Mouse (Mus musculus) midbrain, embryonic 16.5 days (tissue): ENCODE results near the gene 2900011O08Rik. TPM values are rescaled to one million over a fixed set of nuclear protein-coding genes. Genes with fewer than 3 reads are reported as not detected.
"Not testable (repeated sequence)": the region's sequence is repeated elsewhere in the genome, so short reads cannot be mapped to it uniquely, and the experiment has no call there.

Source experiments
- ATAC-seq: fragments of 200-750 bp; cut with Nextera tagmentation; 2 replicates; pipeline ENCODE4 v1.8.0; 2017; ENCODE audit warnings: moderate TSS enrichment
- H3K27ac ChIP-seq: fragments of 300-500 bp; sonication (generic); 2 replicates; pipeline ENCODE4 v1.5.1; 2014; ENCODE audit warnings: mild to moderate bottlenecking, low read length, mixed read lengths
- H3K27me3 ChIP-seq: fragments of 300-500 bp; sonication (generic); 2 replicates; pipeline ENCODE4 v1.6.1; 2014; ENCODE audit warnings: low read depth, low read length, mixed read lengths; ENCODE audit not compliant: control insufficient read depth, insufficient read depth
- H3K36me3 ChIP-seq: fragments of 300-500 bp; sonication (generic); 2 replicates; pipeline ENCODE4 v1.6.1; 2014; ENCODE audit warnings: mild to moderate bottlenecking, low read length, moderate library complexity, mixed read lengths; ENCODE audit not compliant: control insufficient read depth, insufficient read depth
- H3K4me1 ChIP-seq: fragments of 300-500 bp; sonication (generic); 2 replicates; pipeline ENCODE4 v1.6.1; 2014; ENCODE audit warnings: mild to moderate bottlenecking, low read length, mixed read lengths; ENCODE audit not compliant: control insufficient read depth, insufficient read depth
- H3K4me2 ChIP-seq: fragments of 300-500 bp; sonication (generic); 2 replicates; pipeline ENCODE4 v1.6.1; 2014; ENCODE audit warnings: mild to moderate bottlenecking, low read length, mixed read lengths
- H3K4me3 ChIP-seq: fragments of 300-500 bp; sonication (generic); 2 replicates; pipeline ENCODE4 v1.5.1; 2014; ENCODE audit warnings: low read depth, mild to moderate bottlenecking, low read length, moderate library complexity, mixed read lengths
- H3K9ac ChIP-seq: fragments of 300-500 bp; sonication (generic); 2 replicates; pipeline ENCODE4 v1.6.1; 2014; ENCODE audit warnings: low read depth, low read length, mixed read lengths
- H3K9me3 ChIP-seq: fragments of 300-500 bp; sonication (generic); replicated peaks from 2 replicates; pipeline ENCODE4 v1.6.1; 2014; ENCODE audit warnings: mild to moderate bottlenecking, low read length, mixed read lengths; ENCODE audit not compliant: control insufficient read depth, poor library complexity, severe bottlenecking
- WGBS: fragments of 180-500 bp; shearing (Covaris S2); extraction: QIAGEN DNeasy Blood & Tissue Kit; methylation state at CpG from one replicate; pipeline ENCODE4 v1.1.7; 2014; 5-methylcytosine and 5-hydroxymethylcytosine counted together
- polyA plus RNA-seq: library from polyadenylated mRNA; unstranded; fragments of >200 nt; fragmentation: Nextera tagmentation; extraction: Ambion mirVana; gene quantifications from 2 replicates; pipeline ENCODE4 v1.2.1, GENCODE M21; 2015

The 2900011O08Rik gene
- polyA plus RNA-seq, 1 experiment from 2014 or later = 216 TPM

GRCm38 (mm10) chr16:14068701-14069100 lies 82.3 kb downstream of the 2900011O08Rik start:
- not testable (repeated sequence) for H3K4me2 ChIP-seq, H3K4me3 ChIP-seq, H3K27me3 ChIP-seq, H3K9me3 ChIP-seq, H3K27ac ChIP-seq, H3K4me1 ChIP-seq, H3K9ac ChIP-seq, H3K36me3 ChIP-seq, ATAC-seq
- 83% methylated on average over 2 of the region's 2 CpGs for WGBS

DNA sequence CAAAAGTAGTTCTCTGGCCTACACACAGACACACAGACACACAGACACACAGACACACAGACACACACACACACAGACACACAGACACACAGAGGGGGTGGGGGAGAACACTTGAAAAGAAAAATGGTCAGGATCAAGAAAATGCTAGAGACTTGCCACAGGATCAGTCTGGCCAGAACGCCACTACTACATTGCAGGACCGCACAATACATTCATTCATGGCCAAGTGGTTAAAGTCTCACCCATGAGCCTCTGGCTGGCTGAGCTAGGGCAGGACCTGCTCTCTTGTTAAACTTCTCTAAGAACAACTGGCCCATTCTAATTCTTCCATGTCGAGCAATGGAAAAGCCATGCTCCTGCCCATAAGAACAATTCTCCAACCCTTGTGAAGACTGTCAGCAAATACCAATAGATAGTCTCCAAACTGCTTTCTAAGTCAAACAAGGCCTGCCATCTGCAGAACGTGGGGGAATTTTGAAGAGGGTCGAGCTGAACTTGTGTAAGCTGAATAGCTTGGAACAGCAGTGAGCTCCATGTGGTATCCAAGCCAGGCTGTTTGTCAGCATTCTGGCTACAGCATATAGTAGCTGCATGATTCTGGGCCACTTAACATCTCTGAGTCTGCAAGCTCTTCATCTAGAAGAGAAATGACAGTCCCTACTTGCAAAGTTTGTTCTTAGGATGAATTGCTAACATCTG lies 84.2 kb downstream of the 2900011O08Rik start:
- no peak for ATAC-seq
- WGBS = 76% methylated on average over 5 of the region's 5 CpGs
- peaks cover 3% of the 10 kb centered on the region; the same call in 1 of the 2 replicates for H3K36me3 ChIP-seq

DNA sequence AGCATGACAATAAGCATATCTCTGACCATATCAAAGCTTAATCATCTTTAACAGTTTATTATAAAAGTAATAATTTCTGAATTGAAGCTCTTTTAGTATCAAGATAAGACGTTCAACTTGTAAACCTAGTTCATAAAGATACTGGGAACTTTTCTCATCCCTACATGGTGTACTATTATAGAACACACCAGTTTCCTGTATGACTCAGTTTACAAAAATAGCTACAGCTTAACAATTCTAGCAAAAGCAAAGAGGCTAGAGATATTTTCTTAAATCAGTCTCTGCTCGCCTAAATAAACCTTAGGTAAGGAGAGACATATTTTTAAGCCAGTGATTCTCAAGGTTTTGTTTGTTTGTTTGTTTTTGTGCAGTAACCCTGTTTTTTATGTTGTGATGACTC lies 96.5 kb downstream of the 2900011O08Rik start:
- Histone ChIP-seq H3K4me2 (no peak overlapping the region), H3K9ac (no peak overlapping the region), H3K27ac (no peak overlapping the region), H3K4me1 (no peaks in the 10 kb centered on the region), H3K9me3 (no peaks in the 10 kb centered on the region), H3K4me3 (no peak overlapping the region), H3K27me3 (no peaks in the 10 kb centered on the region), H3K36me3 (no peaks in the 10 kb centered on the region)
- ATAC-seq = no peak
- 83% methylated on average over 2 of the region's 2 CpGs for WGBS

More for the DNA sequence above, 84.2 kb downstream of the 2900011O08Rik start:
- Histone ChIP-seq H3K4me2 (no peak overlapping the region), H3K27ac (no peak overlapping the region), H3K4me1 (no peaks in the 10 kb centered on the region), H3K4me3 (no peak overlapping the region), H3K9ac (no peak overlapping the region), H3K9me3 (no peaks in the 10 kb centered on the region), H3K27me3 (no peaks in the 10 kb centered on the region)

DNA sequence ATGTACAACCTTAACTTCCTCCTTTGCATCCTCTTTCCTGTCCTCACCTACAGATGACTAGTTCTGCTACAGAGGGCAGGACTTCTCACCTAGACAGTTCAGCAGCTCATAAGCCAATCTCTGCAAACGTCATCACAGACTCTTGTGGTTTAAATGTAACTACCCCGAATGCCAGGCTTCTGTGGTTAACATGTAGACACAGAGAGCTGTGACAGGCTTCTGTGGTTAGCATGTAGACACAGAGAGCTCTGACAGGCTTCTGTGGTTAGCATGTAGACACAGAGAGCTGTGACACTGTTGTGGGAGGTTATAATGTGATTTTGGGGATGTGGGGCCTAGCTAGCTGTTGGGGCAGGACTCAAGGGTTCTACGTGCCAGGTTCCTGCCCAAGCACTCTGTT lies 101.8 kb downstream of the 2900011O08Rik start:
- no peaks in the 10 kb centered on the region for H3K27me3 ChIP-seq
- no peak overlapping the region for H3K9ac ChIP-seq
- no peak overlapping the region for H3K27ac ChIP-seq
- H3K9me3 ChIP-seq = no peaks in the 10 kb centered on the region
- 0 out of 2 replicates have a peak, but pooled peaks cover 3% of the 10 kb centered on the region for H3K36me3 ChIP-seq
- H3K4me3 ChIP-seq = no peak overlapping the region
- 82% methylated on average over 3 of the region's 3 CpGs for WGBS
- H3K4me2 ChIP-seq = no peak overlapping the region
- no peaks in the 10 kb centered on the region for H3K4me1 ChIP-seq
- ATAC-seq = no peak

DNA sequence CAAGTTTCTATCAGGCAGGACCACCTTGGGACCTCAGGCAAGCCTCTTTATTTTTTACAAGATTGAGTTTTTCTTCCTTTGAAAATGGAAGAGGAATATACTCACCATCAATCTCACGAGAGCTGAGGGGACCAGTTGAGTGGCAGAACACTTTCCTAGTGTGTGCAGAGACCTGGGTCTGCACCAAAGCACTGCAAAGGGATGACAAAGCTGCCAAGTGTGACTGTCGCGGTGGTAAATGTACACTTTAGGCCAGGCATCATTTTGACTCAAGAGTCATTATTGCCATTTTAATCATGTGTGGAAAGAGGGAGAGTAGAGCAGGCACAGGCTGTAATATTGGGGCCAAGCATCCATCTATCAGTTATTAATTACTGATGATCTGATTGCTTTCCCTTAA lies 102.9 kb downstream of the 2900011O08Rik start:
- no peak for ATAC-seq
- Histone ChIP-seq H3K27ac (no peak overlapping the region), H3K4me3 (no peak overlapping the region)

GRCm38 (mm10) chr16:14091771-14092170 lies 105.4 kb downstream of the 2900011O08Rik start:
- 92% methylated on average over 2 of the region's 2 CpGs for WGBS
- H3K4me1 ChIP-seq = no peaks in the 10 kb centered on the region
- ATAC-seq = no peak
- peaks cover 20% of the 10 kb centered on the region for H3K36me3 ChIP-seq
- H3K27ac ChIP-seq = no peak overlapping the region
- 0 out of 2 replicates have a peak, but pooled peaks cover 2% of the 10 kb centered on the region for H3K9me3 ChIP-seq
- no peak overlapping the region for H3K4me2 ChIP-seq
- H3K9ac ChIP-seq = no peak overlapping the region
- H3K27me3 ChIP-seq = no peaks in the 10 kb centered on the region
- no peak overlapping the region for H3K4me3 ChIP-seq

More for the DNA sequence above, 102.9 kb downstream of the 2900011O08Rik start:
- Histone ChIP-seq H3K27me3 (no peaks in the 10 kb centered on the region), H3K36me3 (peaks cover 11% of the 10 kb centered on the region), H3K9ac (no peak overlapping the region), H3K4me1 (no peaks in the 10 kb centered on the region), H3K4me2 (no peak overlapping the region), H3K9me3 (no peaks in the 10 kb centered on the region)
- WGBS = 93% methylated on average over 3 of the region's 3 CpGs

- H3K36me3 ChIP-seq = peaks cover 15% of the 10 kb centered on the region; the same call in 1 of the 2 replicates
- no peak overlapping the region for H3K4me2 ChIP-seq
- WGBS = 88% methylated on average over 6 of the region's 6 CpGs
- H3K9me3 ChIP-seq = no peaks in the 10 kb centered on the region
- no peaks in the 10 kb centered on the region for H3K27me3 ChIP-seq
- H3K4me1 ChIP-seq = no peaks in the 10 kb centered on the region
- no peak for ATAC-seq
- no peak overlapping the region for H3K27ac ChIP-seq
- no peak overlapping the region for H3K4me3 ChIP-seq
- H3K9ac ChIP-seq = no peak overlapping the region
Observed at GRCm38 (mm10) chr16:14105891-14106290, 119.5 kb downstream of the 2900011O08Rik start.

DNA sequence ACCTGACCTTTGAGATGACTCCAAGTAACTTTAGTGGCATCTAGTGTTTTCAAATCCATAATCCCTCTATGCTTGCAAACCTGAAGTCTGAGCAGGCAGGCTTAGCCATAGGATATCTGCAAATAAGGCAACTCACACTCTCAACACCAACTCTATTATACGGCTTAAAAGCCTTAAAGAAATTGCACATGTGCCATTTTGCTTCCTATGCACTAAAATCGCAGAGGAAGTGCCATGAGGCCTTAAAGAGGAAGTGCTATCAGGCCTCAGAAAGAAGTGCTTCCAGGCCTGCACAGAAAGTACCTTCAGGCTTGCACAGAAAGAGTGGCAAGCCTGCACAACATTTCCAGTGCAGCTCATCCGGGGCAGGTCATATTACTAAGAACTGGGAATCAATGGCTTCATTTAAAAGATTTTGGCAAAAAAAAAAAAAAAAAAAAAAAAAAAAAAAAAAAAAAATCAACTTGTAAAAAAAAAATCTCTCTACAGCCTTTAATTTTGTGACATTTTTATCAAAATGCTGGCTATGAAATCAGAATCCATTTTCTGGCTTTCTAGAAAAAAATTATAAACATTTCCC lies 123.3 kb downstream of the 2900011O08Rik start:
- no peaks in the 10 kb centered on the region for H3K9me3 ChIP-seq
- H3K4me2 ChIP-seq = no peak overlapping the region
- no peak overlapping the region for H3K27ac ChIP-seq
- peaks cover 30% of the 10 kb centered on the region for H3K36me3 ChIP-seq
- no peak for ATAC-seq
- no peaks in the 10 kb centered on the region for H3K4me1 ChIP-seq
- no peaks in the 10 kb centered on the region for H3K27me3 ChIP-seq
- WGBS = 92% methylated on average over 3 of the region's 3 CpGs
- no peak overlapping the region for H3K9ac ChIP-seq
- no peak overlapping the region for H3K4me3 ChIP-seq

DNA sequence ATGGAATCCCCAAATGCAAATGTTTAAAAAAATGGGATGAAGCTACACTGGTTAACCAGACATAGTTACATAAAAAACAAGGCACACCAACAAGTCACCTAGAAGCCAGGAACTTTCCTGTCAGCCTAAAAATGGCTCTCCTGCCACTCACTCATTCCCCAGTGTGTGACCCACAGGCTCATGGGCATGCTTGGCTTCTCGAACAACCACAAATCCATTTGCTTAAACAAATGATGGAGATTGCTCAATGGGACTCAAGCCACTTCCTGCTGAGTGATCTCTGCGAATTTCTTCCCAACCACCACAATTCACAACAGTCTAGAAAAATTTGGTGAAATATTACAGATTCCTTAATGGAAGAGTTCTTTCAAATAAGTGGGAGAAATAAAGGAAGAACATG lies 124.5 kb downstream of the 2900011O08Rik start:
- Histone ChIP-seq H3K36me3 (peaks cover 30% of the 10 kb centered on the region), H3K9ac (no peak overlapping the region)

More for the DNA sequence above, 124.5 kb downstream of the 2900011O08Rik start:
- 76% methylated on average over 2 of the region's 2 CpGs for WGBS
- H3K9me3 ChIP-seq = no peaks in the 10 kb centered on the region
- H3K4me2 ChIP-seq = no peak overlapping the region
- no peak overlapping the region for H3K27ac ChIP-seq
- no peaks in the 10 kb centered on the region for H3K4me1 ChIP-seq
- no peaks in the 10 kb centered on the region for H3K27me3 ChIP-seq
- no peak overlapping the region for H3K4me3 ChIP-seq
- no peak for ATAC-seq
